ENCODE assay signal across 17 mouse cellular contexts in genomic region chr19:21551921-21552536, GRCm38 (mm10).
"Had no signal": no experiment of that assay in that cellular context is flagged by ENCODE, and none has a peak within 500 bp of the region (broad histone marks: within the 10 kb centered on the region; RNA-seq: fewer than 3 reads in every experiment).

No protein-coding gene starts in this region.

- H3K9me3 ChIP-seq: liver, embryonic 13.5 days; liver, embryonic 15.5 days; midbrain, embryonic 13.5 days; neural tube, embryonic 12.5 days; stomach, embryonic 15.5 days had no signal

- H3K27ac ChIP-seq: liver, embryonic 13.5 days; liver, embryonic 15.5 days; macrophage; midbrain, embryonic 13.5 days; neural tube, embryonic 12.5 days; stomach, embryonic 15.5 days; stomach, postnatal 0 days had no signal

- H3K4me3 ChIP-seq: liver, embryonic 13.5 days; liver, embryonic 15.5 days; midbrain, embryonic 13.5 days; neural tube, embryonic 12.5 days; stomach, embryonic 15.5 days had no signal

- H3K9ac ChIP-seq: liver, embryonic 13.5 days; liver, embryonic 15.5 days; liver, postnatal 0 days; lung, embryonic 14.5 days; midbrain, embryonic 13.5 days; neural tube, embryonic 12.5 days; stomach, embryonic 15.5 days had no signal

- ATAC-seq: liver, postnatal 0 days; midbrain, embryonic 13.5 days; midbrain, embryonic 16.5 days had no signal

- H3K4me1 ChIP-seq: liver, embryonic 13.5 days; liver, embryonic 15.5 days; midbrain, embryonic 13.5 days; neural tube, embryonic 12.5 days; stomach, embryonic 15.5 days had no signal

- H3K36me3 ChIP-seq: liver, embryonic 13.5 days; liver, embryonic 15.5 days; midbrain, embryonic 13.5 days; neural tube, embryonic 12.5 days; stomach, embryonic 15.5 days had no signal

- H3K4me2 ChIP-seq: liver, embryonic 11.5 days; liver, embryonic 13.5 days; liver, embryonic 15.5 days; lung, embryonic 14.5 days; midbrain, embryonic 11.5 days; midbrain, embryonic 13.5 days; neural tube, embryonic 12.5 days; stomach, embryonic 15.5 days had no signal

- DNase-seq: liver; liver, embryonic 13.5 days; liver, postnatal 0 days; lung, embryonic 14.5 days; right cerebral cortex, postnatal 14 days; thymus, adult 2 months; thymus, postnatal 25 days; thymus, postnatal 4 days had no signal

- H3K27me3 ChIP-seq: liver, embryonic 13.5 days; liver, embryonic 15.5 days; midbrain, embryonic 13.5 days; neural tube, embryonic 12.5 days; stomach, embryonic 15.5 days had no signal
